Mouse (Mus musculus) olfactory bulb, adult 2 months (tissue): ENCODE results near the gene Btbd9. TPM values are rescaled to one million over a fixed set of nuclear protein-coding genes. Genes with fewer than 3 reads are reported as not detected.

ENCODE experiments used
- H3K27ac ChIP-seq: fragments of 200-500 bp; 2 replicates; pipeline ENCODE4 v1.5.1; 2012; ENCODE audit warnings: low read depth, low read length; ENCODE audit not compliant: insufficient read depth
- H3K4me1 ChIP-seq: fragments of 200-500 bp; 2 replicates; pipeline ENCODE4 v1.6.1; 2012; ENCODE audit warnings: low read length; ENCODE audit not compliant: control insufficient read depth, insufficient read depth
- H3K4me3 ChIP-seq: fragments of 200-500 bp; 2 replicates; pipeline ENCODE4 v1.5.1; 2012; ENCODE audit warnings: mild to moderate bottlenecking, low read depth, low read length, moderate library complexity; ENCODE audit not compliant: insufficient read depth
- CTCF ChIP-seq: fragments of 200-500 bp; IDR thresholded peaks from 2 replicates; pipeline ENCODE4 v1.5.1; 2012; ENCODE audit warnings: low read depth, mild to moderate bottlenecking, low read length, moderate library complexity; ENCODE audit not compliant: insufficient read depth
- POLR2A ChIP-seq: fragments of 200-500 bp; IDR thresholded peaks from 2 replicates; pipeline ENCODE4 v1.6.1; 2012; ENCODE audit warnings: mild to moderate bottlenecking, low read depth, low read length, moderate library complexity; ENCODE audit not compliant: insufficient read depth
- WGBS: fragments of 180-500 bp; shearing (Covaris S2); methylation state at CpG from one replicate; pipeline ENCODE4 v1.1.7; 2018; 5-methylcytosine and 5-hydroxymethylcytosine counted together
- polyA plus RNA-seq: library from polyadenylated mRNA; stranded (reverse); fragments of >200 nt; gene quantifications from 2 replicates; pipeline ENCODE4 v1.2.4, GENCODE M21; 2012; ENCODE audit warnings: low replicate concordance; ENCODE audit not compliant: missing spikeins, insufficient read depth, insufficient read length

The Btbd9 gene
- polyA plus RNA-seq, 1 experiment, result not detected

DNA sequence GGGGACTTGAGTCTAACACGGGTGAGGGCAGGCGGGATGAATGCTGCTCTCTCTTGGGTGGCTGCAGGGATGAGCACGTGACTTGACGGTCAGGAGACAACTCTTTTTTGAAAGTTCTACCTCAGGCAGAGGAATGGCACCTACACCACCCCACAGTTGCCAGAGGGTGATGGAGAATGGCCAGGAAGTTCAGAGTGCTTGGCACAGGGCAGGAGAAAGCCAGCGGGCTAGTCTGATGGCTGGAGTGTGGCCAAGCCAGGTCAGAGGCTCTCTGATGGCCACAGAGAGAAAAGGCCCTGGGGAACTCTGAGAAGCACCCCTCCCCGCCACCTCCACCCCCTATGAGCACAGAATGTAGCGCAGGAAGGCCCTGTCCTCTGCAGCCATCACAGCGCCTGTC lies 366.0 kb downstream of the Btbd9 start:
- 88% methylated on average over 8 of the region's 8 CpGs for WGBS
- no peak for TF ChIP-seq CTCF
- TF ChIP-seq POLR2A, result no peak
- peaks cover 37% of the 10 kb centered on the region for H3K4me1 ChIP-seq
- no peak overlapping the region for H3K4me3 ChIP-seq
- no peak overlapping the region for H3K27ac ChIP-seq

DNA sequence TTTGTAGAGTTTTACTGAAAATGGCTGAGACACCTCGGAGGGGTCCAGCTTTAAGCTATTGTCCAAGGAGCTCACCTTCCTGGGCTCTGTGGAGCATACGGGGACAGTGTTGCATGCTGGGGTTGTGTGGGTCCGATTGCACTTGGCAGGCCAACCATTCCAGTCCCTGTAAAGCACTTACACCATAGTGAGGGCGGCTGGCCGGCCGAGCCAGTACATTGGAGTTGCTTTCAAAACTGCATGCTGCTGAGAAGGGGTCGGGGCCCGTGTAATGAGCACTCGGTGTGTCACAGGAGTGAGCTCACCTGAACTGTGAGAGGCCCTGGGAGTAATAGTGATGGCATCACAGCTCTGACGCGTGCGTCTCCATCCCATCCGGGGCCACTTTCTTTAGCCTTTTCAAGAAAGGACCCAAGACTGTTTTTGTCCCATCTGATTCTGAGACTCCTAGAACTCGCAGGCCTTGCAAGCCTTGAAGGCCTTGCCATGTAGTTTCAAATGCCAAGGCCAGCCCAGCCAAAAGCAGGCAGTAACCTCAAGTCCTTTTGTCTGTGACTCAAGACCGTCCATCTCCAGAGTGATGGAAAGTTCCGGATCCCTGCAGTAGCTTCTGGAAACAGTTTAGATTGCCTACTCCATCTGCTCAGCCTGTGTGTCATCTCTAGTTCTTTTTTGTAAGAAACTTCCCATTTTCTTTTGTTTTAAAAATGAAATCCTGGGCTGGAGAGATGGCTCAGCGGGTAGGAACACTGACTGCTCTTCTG lies 371.0 kb downstream of the Btbd9 start:
- 86% methylated on average over 17 of the region's 17 CpGs for WGBS
- Histone ChIP-seq H3K4me1 (peaks cover 58% of the 10 kb centered on the region), H3K4me3 (no peak overlapping the region), H3K27ac (no peak overlapping the region)
- no peak for TF ChIP-seq CTCF
- TF ChIP-seq POLR2A, result no peak

DNA sequence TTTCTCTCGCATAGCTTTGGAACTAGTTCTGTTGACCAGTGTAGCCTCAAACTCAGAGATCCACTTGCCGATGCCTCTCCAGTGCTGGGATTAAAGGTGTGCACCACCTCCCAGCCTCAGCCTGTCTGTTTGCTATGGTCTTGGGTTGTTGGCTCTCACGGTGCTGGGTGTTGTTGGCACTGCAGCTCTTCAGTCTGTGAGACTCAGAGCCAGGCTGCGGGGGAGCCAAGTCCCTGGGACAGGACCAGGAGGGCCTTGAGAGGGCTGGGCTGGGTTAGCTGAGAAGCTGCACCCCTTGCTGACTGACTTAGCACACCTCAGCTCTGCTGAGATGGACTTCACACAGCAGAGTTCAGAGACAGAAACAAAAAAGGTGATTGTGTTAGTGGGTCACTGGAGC lies 376.0 kb downstream of the Btbd9 start:
- WGBS, result 66% methylated on average over 4 of the region's 4 CpGs
- H3K4me1 ChIP-seq, result peaks cover 84% of the 10 kb centered on the region
- TF ChIP-seq POLR2A, result no peak
- TF ChIP-seq CTCF, result no peak
- H3K27ac ChIP-seq, result no peak overlapping the region
- no peak overlapping the region for H3K4me3 ChIP-seq

DNA sequence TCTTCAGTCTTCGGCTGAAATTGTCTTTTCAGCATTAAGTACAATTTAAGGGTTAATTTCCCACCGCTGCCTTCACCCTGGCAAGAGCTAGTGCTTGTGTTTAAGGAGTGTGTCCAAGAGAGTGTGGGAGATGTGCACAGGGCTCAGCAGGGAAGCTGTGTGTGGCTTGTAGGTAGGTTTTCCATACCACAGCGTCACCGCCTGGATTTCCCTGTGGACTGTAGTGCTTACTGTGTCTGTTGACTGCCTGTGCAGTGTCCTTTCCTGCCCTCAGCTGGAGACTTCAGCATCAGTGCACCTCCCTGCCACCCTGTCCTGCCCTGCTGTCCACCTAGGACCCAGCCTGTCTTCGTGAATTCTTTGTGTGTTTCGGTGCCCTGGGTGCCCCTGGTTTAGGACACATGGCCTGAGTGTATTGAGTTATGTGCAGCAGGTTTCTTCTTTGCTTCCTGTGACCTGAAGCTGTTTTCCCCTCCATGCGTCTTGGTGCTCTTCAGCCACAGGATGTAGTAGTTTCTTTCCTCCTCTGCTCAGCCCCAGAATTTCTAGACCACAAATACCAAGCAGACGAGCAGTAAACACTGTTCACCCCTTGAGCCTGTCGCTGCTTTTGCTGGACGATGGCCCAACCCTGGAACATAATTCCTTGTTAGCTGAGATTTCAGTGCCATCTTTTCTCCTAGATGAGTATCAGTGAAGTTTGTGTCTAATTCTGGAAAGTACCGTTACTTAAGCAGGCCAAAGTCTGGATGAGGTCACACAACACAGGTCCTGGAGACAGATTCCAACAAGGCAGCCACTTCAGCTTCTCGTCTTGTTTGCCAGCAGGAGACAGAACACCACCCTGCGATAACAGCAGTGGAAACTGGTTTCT lies 376.7 kb downstream of the Btbd9 start:
- WGBS, result 59% methylated on average over 13 of the region's 13 CpGs
- Histone ChIP-seq H3K4me3 (no peak overlapping the region), H3K4me1 (peaks cover 83% of the 10 kb centered on the region), H3K27ac (no peak overlapping the region)
- TF ChIP-seq CTCF (no peak), POLR2A (no peak)

DNA sequence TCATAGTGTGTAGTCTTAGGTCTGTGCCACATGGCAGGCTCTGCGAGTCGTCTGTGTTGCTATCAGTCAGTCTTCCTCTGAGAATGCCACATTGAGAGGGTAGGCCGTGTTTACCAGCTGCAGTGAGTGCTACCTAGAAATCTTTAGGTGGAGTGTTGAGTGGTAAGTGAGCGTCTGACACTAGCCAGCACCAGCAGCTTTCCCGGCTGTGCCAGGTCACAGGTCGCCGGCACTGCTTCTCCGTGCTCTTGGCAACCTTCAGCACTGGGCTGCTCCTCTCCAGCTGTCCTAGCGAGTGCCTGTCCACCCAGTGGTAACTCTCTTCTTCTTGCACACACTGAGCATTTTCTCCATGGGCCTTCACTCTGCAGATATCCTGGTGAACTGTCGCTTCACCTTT lies 377.9 kb downstream of the Btbd9 start:
- peaks cover 82% of the 10 kb centered on the region for H3K4me1 ChIP-seq
- H3K4me3 ChIP-seq, result no peak overlapping the region
- H3K27ac ChIP-seq, result no peak overlapping the region
- WGBS, result 79% methylated on average over 10 of the region's 10 CpGs
- TF ChIP-seq CTCF (no peak), POLR2A (no peak)

DNA sequence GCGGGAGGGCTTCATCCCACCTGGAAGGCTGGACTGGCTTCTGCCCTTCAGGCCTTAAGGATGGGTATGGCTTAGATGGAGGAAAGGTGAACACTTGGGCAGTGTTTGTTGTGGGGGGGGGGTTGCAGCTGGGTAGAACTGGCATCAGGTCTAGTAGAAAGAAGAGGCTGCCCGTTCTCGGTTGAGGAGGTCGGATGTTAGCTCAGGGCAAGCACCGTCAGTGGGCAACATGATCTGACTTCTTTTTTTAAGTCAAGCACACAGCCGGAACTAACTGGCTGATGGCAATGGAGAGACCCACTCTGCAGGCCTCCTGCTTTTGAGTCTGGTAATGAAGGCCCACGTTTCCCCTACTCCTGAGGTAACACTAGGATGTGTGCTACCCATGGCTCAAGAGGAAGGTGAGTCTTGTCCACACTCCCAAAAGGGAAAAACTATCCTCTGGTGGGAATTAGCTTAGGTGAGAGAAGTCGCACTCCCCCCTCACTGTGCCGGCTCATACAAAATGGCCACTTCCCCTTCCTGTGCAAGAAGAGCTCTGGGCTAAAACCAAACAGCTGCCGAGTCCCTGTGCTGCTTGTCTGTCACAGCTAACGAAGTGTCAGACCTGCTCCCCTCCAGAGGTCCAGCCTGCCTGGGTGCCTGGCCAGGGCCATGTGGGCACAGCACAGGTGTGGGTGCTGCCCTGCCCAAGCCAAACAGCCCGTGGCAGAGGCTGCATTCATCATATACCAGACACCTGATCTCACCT lies 378.8 kb downstream of the Btbd9 start:
- WGBS, result 71% methylated on average over 12 of the region's 12 CpGs
- peaks cover 79% of the 10 kb centered on the region for H3K4me1 ChIP-seq
- H3K4me3 ChIP-seq, result no peak overlapping the region
- TF ChIP-seq POLR2A (no peak), CTCF (no peak)
- H3K27ac ChIP-seq, result peak overlapping the region; percentile 62

DNA sequence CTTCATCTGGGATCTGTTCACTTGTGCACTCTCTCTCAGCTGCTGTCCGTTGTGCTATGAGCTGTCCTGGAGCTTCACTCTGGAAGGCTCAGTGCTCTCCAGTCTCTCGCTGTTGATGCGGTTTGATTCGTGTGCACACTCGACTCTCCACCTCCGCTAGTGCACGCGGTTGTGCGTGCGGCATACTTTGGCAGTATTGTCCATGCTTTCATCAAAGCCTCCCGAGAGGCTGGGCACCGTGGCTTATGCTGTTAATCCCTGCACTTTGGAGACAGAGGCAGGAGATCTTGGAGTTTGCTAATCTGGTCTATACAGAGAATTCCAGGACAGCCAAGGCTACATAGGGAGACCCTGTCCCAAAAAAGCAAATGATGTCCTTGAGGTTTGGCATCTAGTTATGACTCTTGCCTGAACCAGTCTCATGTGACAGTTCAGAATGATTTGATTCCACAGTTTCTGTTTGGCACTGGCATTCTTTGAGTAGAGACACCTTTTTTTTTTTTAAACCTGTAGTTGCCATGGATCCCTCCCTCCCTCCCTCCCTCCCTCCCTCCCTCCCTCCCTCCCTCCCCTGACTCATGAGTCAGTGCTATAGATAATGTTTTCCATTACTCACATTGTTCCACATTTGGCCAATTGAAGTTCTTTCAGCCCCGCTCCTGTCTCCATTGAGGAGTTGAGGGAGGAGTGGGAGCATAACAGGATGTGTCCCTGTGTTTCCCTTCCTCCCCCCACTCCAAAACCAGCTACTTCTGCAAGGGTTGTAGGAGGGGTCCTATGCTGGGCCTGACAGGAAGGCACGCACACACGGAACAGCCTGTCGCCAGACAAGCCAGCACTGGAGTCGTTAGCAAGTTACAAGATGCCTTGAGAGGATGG lies 379.6 kb downstream of the Btbd9 start:
- TF ChIP-seq POLR2A (no peak), CTCF (no peak)
- Histone ChIP-seq H3K4me1 (peaks cover 81% of the 10 kb centered on the region), H3K27ac (peak overlapping the region; percentile 62), H3K4me3 (no peak overlapping the region)
- WGBS, result 51% methylated on average over 17 of the region's 17 CpGs

DNA sequence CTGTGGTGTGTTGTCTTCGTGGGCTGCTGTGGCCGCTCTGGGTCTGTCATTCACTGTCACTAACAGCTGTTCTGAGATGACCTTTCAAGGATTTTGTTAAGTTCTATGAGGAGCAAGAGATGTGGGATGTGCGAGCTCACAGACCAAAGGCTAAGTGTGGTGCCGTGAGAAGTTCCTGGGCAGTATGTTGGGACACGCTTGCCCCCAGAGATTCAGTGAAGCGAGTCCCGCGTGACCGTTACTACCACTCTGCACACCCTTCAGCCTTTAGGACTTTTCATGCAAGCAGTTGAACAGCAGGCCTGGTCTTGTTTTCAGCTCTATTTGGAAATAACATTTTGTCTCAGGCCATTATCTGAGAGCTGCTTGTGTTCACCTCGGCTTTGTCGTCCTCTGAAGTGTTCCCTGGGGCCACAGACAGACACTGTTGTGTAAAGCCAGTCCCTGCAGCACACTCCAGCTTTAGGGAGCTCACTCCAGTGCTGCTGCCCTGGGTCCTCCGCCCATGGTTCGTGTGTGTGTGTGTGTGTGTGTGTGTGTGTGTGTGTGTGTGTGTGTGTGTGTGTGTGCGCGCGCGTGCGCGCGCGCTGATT lies 380.6 kb downstream of the Btbd9 start:
- 81% methylated on average over 21 of the region's 21 CpGs for WGBS
- no peak overlapping the region; the same call in 1 of the 2 replicates for H3K27ac ChIP-seq
- H3K4me1 ChIP-seq, result peaks cover 81% of the 10 kb centered on the region
- TF ChIP-seq POLR2A (no peak), CTCF (no peak)
- no peak overlapping the region for H3K4me3 ChIP-seq
